Mouse (Mus musculus) thymus, adult 2 months (tissue): ENCODE results near the gene Atp13a3. TPM values are rescaled to one million over a fixed set of nuclear protein-coding genes. Genes with fewer than 3 reads are reported as not detected.
A peak's percentile ranks its signal among the peaks of the same experiment; 100 is the strongest.

Experiments
- DNase-seq: peaks from one replicate; pipeline ENCODE4 v3.0.0; 2021
- H3K27ac ChIP-seq: fragments of 200-500 bp; 2 replicates; pipeline ENCODE4 v1.5.1; 2012; ENCODE audit warnings: low read length, control low read depth; ENCODE audit not compliant: control insufficient read depth, insufficient read depth
- H3K27me3 ChIP-seq: fragments of 200-500 bp; 2 replicates; pipeline ENCODE4 v1.6.1; 2012; ENCODE audit warnings: mild to moderate bottlenecking, low read length, moderate library complexity, mixed read lengths; ENCODE audit not compliant: control insufficient read depth, insufficient read depth
- H3K36me3 ChIP-seq: fragments of 200-500 bp; 2 replicates; pipeline ENCODE4 v1.6.1; 2012; ENCODE audit warnings: mild to moderate bottlenecking, low read length, moderate library complexity; ENCODE audit not compliant: control insufficient read depth, insufficient read depth
- H3K4me1 ChIP-seq: fragments of 200-500 bp; replicated peaks from 2 replicates; pipeline ENCODE4 v1.6.1; 2012; ENCODE audit warnings: low read length; ENCODE audit not compliant: control insufficient read depth, insufficient read depth
- H3K4me3 ChIP-seq: fragments of 200-500 bp; 2 replicates; pipeline ENCODE4 v1.5.1; 2012; ENCODE audit warnings: mild to moderate bottlenecking, low read length, control low read depth, moderate library complexity; ENCODE audit not compliant: control insufficient read depth, insufficient read depth
- CTCF ChIP-seq: fragments of 200-500 bp; IDR thresholded peaks from 2 replicates; pipeline ENCODE4 v1.5.1; 2012; ENCODE audit warnings: mild to moderate bottlenecking, control low read depth, low read length, moderate library complexity, borderline replicate concordance; ENCODE audit not compliant: control insufficient read depth, poor library complexity, insufficient read depth; ENCODE audit errors: extremely low read depth
- POLR2A ChIP-seq: fragments of 200-500 bp; IDR thresholded peaks from 2 replicates; pipeline ENCODE4 v1.6.1; 2012; ENCODE audit warnings: mild to moderate bottlenecking, low read length, control low read depth, moderate library complexity; ENCODE audit not compliant: control insufficient read depth, poor library complexity, insufficient read depth; ENCODE audit errors: extremely low read depth
- WGBS: fragments of 180-500 bp; shearing (Covaris S2); methylation state at CpG from one replicate; pipeline ENCODE4 v1.1.7; 2018; 5-methylcytosine and 5-hydroxymethylcytosine counted together
- polyA plus RNA-seq: library from polyadenylated mRNA; depleted of rRNA; stranded (reverse); fragments of >200 nt; gene quantifications from 2 replicates; pipeline ENCODE4 v1.2.3, GENCODE M21; 2012; rRNA removed

Gene Atp13a3
- polyA plus RNA-seq, 1 experiment, result 68.1 TPM

GRCm38 (mm10) chr16:30262664-30263063 lies 143.1 kb downstream of the Atp13a3 start:
- Histone ChIP-seq H3K27ac (no peak overlapping the region), H3K4me1 (0 out of 2 replicates have a peak, but pooled peaks cover 3% of the 10 kb centered on the region), H3K36me3 (no peaks in the 10 kb centered on the region), H3K4me3 (no peak overlapping the region), H3K27me3 (no peaks in the 10 kb centered on the region)
- DNase-seq, result peak; percentile 70
- TF ChIP-seq CTCF (peak; percentile 64; the same call in 1 of the 2 replicates), POLR2A (no peak)
- 0% methylated on average over 2 of the region's 2 CpGs for WGBS

Other genes starting within 250 kb of the Atp13a3 start
- gene Cpn2, start 138.5 kb downstream of the Atp13a3 start, polyA plus RNA-seq, result 0.54 and 1.1 TPM in 2 replicates
- 0.45 and 0.51 TPM in 2 replicates for gene Lrrc15, start 122.7 kb downstream of the Atp13a3 start, polyA plus RNA-seq
- 1.6 TPM in 2 replicates for gene Gp5, start 95.2 kb downstream of the Atp13a3 start, polyA plus RNA-seq
- 1.4 and 3.1 TPM in 2 replicates for gene Tmem44, start 144.9 kb upstream of the Atp13a3 start, polyA plus RNA-seq
- gene Lsg1, start 181.6 kb upstream of the Atp13a3 start, polyA plus RNA-seq, result 17.4 and 20.0 TPM in 2 replicates
- gene Fam43a, start 193.7 kb upstream of the Atp13a3 start, polyA plus RNA-seq, result 17.0 and 22.3 TPM in 2 replicates